Comparison of ENCODE assay signal across 14 mouse cellular contexts in genomic region chr7:63162272-63162864, GRCm38 (mm10). TPM values are rescaled to one million over a fixed set of nuclear protein-coding genes. Genes with fewer than 3 reads are reported as not detected.
DNase-seq lines count a peak whose midpoint lies in the region; ATAC-seq lines count a peak whose summit lies in the region.
"Had no signal": no experiment of that assay in that cellular context is flagged by ENCODE, and none has a peak within 500 bp of the region (broad histone marks: within the 10 kb centered on the region; RNA-seq: fewer than 3 reads in every experiment).

No protein-coding gene starts in this region.

- no peaks in the 10 kb centered on the region for H3K9me3 ChIP-seq in hindbrain, embryonic 13.5 days
- H3K9me3 ChIP-seq in hindbrain, embryonic 10.5 days, result no peaks in the 10 kb centered on the region
- no peaks in the 10 kb centered on the region for H3K9me3 ChIP-seq in forebrain, embryonic 13.5 days (replicated peaks)
- no peaks in the 10 kb centered on the region for H3K9me3 ChIP-seq in neural tube, embryonic 14.5 days (ENCODE audit: control insufficient read depth, low read length)
- H3K9me3 ChIP-seq: embryonic facial prominence, embryonic 15.5 days; intestine, embryonic 15.5 days; liver, embryonic 15.5 days had no signal

- H3K4me3 ChIP-seq in hindbrain, embryonic 13.5 days, result no peak overlapping the region
- H3K4me3 ChIP-seq in hindbrain, embryonic 10.5 days, result no peak overlapping the region
- H3K4me3 ChIP-seq in forebrain, embryonic 13.5 days, result no peak overlapping the region
- H3K4me3 ChIP-seq in neural tube, embryonic 14.5 days (ENCODE audit: low read depth, low read length), result no peak overlapping the region
- H3K4me3 ChIP-seq: embryonic facial prominence, embryonic 15.5 days; intestine, embryonic 15.5 days; liver, embryonic 15.5 days had no signal

- peak; percentile 63 for ATAC-seq in hindbrain, embryonic 13.5 days (ENCODE audit: low FRiP score)
- ATAC-seq in forebrain, embryonic 13.5 days, result peak; percentile 90
- ATAC-seq in neural tube, embryonic 14.5 days (ENCODE audit: low read depth), result peak; percentile 87
- ATAC-seq: intestine, embryonic 15.5 days had no signal

- peaks cover 5% of the 10 kb centered on the region; the same call in 1 of the 2 replicates for H3K4me1 ChIP-seq in hindbrain, embryonic 13.5 days (replicated peaks)
- H3K4me1 ChIP-seq in hindbrain, embryonic 10.5 days (replicated peaks), result no peaks in the 10 kb centered on the region
- H3K4me1 ChIP-seq in forebrain, embryonic 13.5 days, result peaks cover 16% of the 10 kb centered on the region
- H3K4me1 ChIP-seq in neural tube, embryonic 14.5 days (ENCODE audit: control insufficient read depth, insufficient read depth, low read length), result 0 out of 2 replicates have a peak, but pooled peaks cover 2% of the 10 kb centered on the region
- H3K4me1 ChIP-seq: embryonic facial prominence, embryonic 15.5 days; intestine, embryonic 15.5 days; liver, embryonic 15.5 days had no signal

- H3K27ac ChIP-seq in hindbrain, embryonic 13.5 days, result no peak overlapping the region
- no peak overlapping the region for H3K27ac ChIP-seq in hindbrain, embryonic 10.5 days
- no peak overlapping the region; the same call in 1 of the 2 replicates for H3K27ac ChIP-seq in forebrain, embryonic 13.5 days
- H3K27ac ChIP-seq in neural tube, embryonic 14.5 days (ENCODE audit: low read depth, low read length), result no peak overlapping the region
- H3K27ac ChIP-seq: embryonic facial prominence, embryonic 15.5 days; intestine, embryonic 15.5 days; liver, embryonic 15.5 days had no signal

- H3K27me3 ChIP-seq in hindbrain, embryonic 13.5 days, result no peaks in the 10 kb centered on the region
- H3K27me3 ChIP-seq in hindbrain, embryonic 10.5 days (ENCODE audit: insufficient read depth, poor library complexity, severe bottlenecking), result no peaks in the 10 kb centered on the region
- H3K27me3 ChIP-seq in forebrain, embryonic 13.5 days, result no peaks in the 10 kb centered on the region
- H3K27me3 ChIP-seq in neural tube, embryonic 14.5 days (ENCODE audit: control insufficient read depth, insufficient read depth, low read length), result no peaks in the 10 kb centered on the region
- H3K27me3 ChIP-seq: embryonic facial prominence, embryonic 15.5 days; intestine, embryonic 15.5 days; liver, embryonic 15.5 days had no signal

- 54% methylated on average over 7 of the region's 7 CpGs for WGBS in hindbrain, embryonic 13.5 days
- WGBS in hindbrain, embryonic 10.5 days, result 65% methylated on average over 7 of the region's 7 CpGs
- 12% methylated on average over 7 of the region's 7 CpGs for WGBS in forebrain, embryonic 13.5 days
- WGBS in neural tube, embryonic 14.5 days, result 46% methylated on average over 7 of the region's 7 CpGs

- no peak overlapping the region for H3K9ac ChIP-seq in hindbrain, embryonic 13.5 days
- no peak overlapping the region for H3K9ac ChIP-seq in forebrain, embryonic 13.5 days
- H3K9ac ChIP-seq in neural tube, embryonic 14.5 days (replicated peaks; ENCODE audit: low read depth, low read length), result no peak overlapping the region
- H3K9ac ChIP-seq: embryonic facial prominence, embryonic 15.5 days; intestine, embryonic 15.5 days; liver, embryonic 15.5 days had no signal

- H3K36me3 ChIP-seq in hindbrain, embryonic 13.5 days, result no peaks in the 10 kb centered on the region
- no peaks in the 10 kb centered on the region for H3K36me3 ChIP-seq in hindbrain, embryonic 10.5 days
- H3K36me3 ChIP-seq in forebrain, embryonic 13.5 days (ENCODE audit: poor library complexity, severe bottlenecking), result no peaks in the 10 kb centered on the region
- H3K36me3 ChIP-seq in neural tube, embryonic 14.5 days (ENCODE audit: control insufficient read depth, insufficient read depth, low read length), result no peaks in the 10 kb centered on the region
- H3K36me3 ChIP-seq: embryonic facial prominence, embryonic 15.5 days; intestine, embryonic 15.5 days; liver, embryonic 15.5 days had no signal

- H3K4me2 ChIP-seq in hindbrain, embryonic 13.5 days, result no peak overlapping the region
- no peak overlapping the region for H3K4me2 ChIP-seq in forebrain, embryonic 13.5 days
- no peak overlapping the region for H3K4me2 ChIP-seq in neural tube, embryonic 14.5 days (ENCODE audit: low read depth, low read length)
- H3K4me2 ChIP-seq: embryonic facial prominence, embryonic 15.5 days; intestine, embryonic 15.5 days; liver, embryonic 15.5 days had no signal

- no peak for DNase-seq in hindbrain, embryonic 10.5 days (ENCODE audit: low spot score)
- DNase-seq in forelimb bud, embryonic 11.5 days (ENCODE audit: low read depth, low spot score), result peak; percentile 11
- DNase-seq in layer of hippocampus, adult 9-11 months, result no peak
- no peak for DNase-seq in thymus, postnatal 10 days (ENCODE audit: low spot score in 2 of 2)
- DNase-seq: heart, adult 11 months; kidney, postnatal 10 days; lung, postnatal 14 days; thymus, postnatal 14 days had no signal

RNA-seq across cellular contexts. Expression of gene Chrna7, which starts 50.0 kb away (rescaled TPM):
- polyA plus RNA-seq in hindbrain, embryonic 13.5 days (2015; fragmentation: Nextera tagmentation; extraction: Ambion mirVana), result 7.1 and 7.9 TPM in 2 replicates
- polyA plus RNA-seq in hindbrain, embryonic 10.5 days (2016; fragmentation: Nextera tagmentation; extraction: Ambion mirVana), result 6.2 and 6.5 TPM in 2 replicates
- polyA plus RNA-seq in forebrain, embryonic 13.5 days (2015; fragmentation: Nextera tagmentation; extraction: Ambion mirVana), result 5.0 and 5.4 TPM in 2 replicates
- polyA plus RNA-seq in neural tube, embryonic 14.5 days (2014; fragmentation: Nextera tagmentation; extraction: Ambion mirVana), result 11.8 and 13.3 TPM in 2 replicates
- polyA plus RNA-seq: liver, embryonic 15.5 days had no signal
